Mouse (Mus musculus) erythroid progenitor cell, adult 5-6 weeks (primary cell): Measurements from ENCODE around the gene Hist1h3d. TPM values are rescaled to one million over a fixed set of nuclear protein-coding genes. Genes with fewer than 3 reads are reported as not detected.
"Not testable (repeated sequence)": the region's sequence is repeated elsewhere in the genome, so short reads cannot be mapped to it uniquely, and the experiment has no call there.

ENCODE experiments used
- ATAC-seq: replicated peaks from 2 replicates; pipeline ENCODE4 v1.8.0; 2016; ENCODE audit warnings: moderate number of reproducible peaks, mild to moderate bottlenecking, moderate TSS enrichment, inconsistent platforms; ENCODE audit not compliant: poor library complexity, low FRiP score, severe bottlenecking
- total RNA-seq, 2 experiments: library from RNA; stranded (forward) in 1 of 2; stranded (reverse) in 1 of 2; fragments of 150-400 nt in 1 of 2; fragments of 186-747, 209-891 nt in 1 of 2; gene quantifications; 2 replicates each; pipeline versions ENCODE4 v1.2.3 to v1.2.4; 2015 to 2017; ENCODE audit warnings: low replicate concordance in 2 of 2

Hist1h3d gene
- total RNA-seq (2015; ENCODE audit: low replicate concordance) (379 and 393 TPM in 2 replicates), total RNA-seq (2017; ENCODE audit: low replicate concordance) (236 and 363 TPM in 2 replicates)

- ATAC-seq, result peak; percentile 55
Observed at GRCm38 (mm10) chr13:23575271-23575851, at the start of gene Hist1h3d. Gene Hist1h3d (plus strand): TSS chr13:23575763.

- no peak for ATAC-seq
Observed at GRCm38 (mm10) chr13:23525901-23526300, 49.7 kb upstream of the Hist1h3d start.

GRCm38 (mm10) chr13:23526312-23526711, 49.3 kb upstream of the Hist1h3d start:
- peak; percentile 36; the same call in 1 of the 2 replicates for ATAC-seq

GRCm38 (mm10) chr13:23529005-23529404, 46.6 kb upstream of the Hist1h3d start:
- no peak for ATAC-seq

GRCm38 (mm10) chr13:23529480-23530165, 45.9 kb upstream of the Hist1h3d start:
- no peak for ATAC-seq

- ATAC-seq, result no peak
Observed at GRCm38 (mm10) chr13:23530181-23530900, 45.2 kb upstream of the Hist1h3d start.

GRCm38 (mm10) chr13:23530901-23531875, 44.4 kb upstream of the Hist1h3d start, which contains the start of gene Hist1h4h:
Gene Hist1h4h (plus strand): TSS chr13:23531050.
- ATAC-seq, result peak; percentile 50

- no peak for ATAC-seq
Observed at GRCm38 (mm10) chr13:23532262-23533075, 43.1 kb upstream of the Hist1h3d start.

- ATAC-seq, result peak; percentile 47
Observed at GRCm38 (mm10) chr13:23533560-23534367, 41.8 kb upstream of the Hist1h3d start, which contains the start of gene Hist1h2af. Gene Hist1h2af (plus strand): TSS chr13:23533906.

GRCm38 (mm10) chr13:23534368-23535131, 41.0 kb upstream of the Hist1h3d start:
- peak; percentile 23 for ATAC-seq

GRCm38 (mm10) chr13:23535137-23536075, 40.2 kb upstream of the Hist1h3d start, which contains the start of gene Hist1h3g:
Gene Hist1h3g (plus strand): TSS chr13:23535422.
- ATAC-seq, result peak; percentile 70

- ATAC-seq, result no peak
Observed at GRCm38 (mm10) chr13:23536076-23536822, 39.3 kb upstream of the Hist1h3d start.

GRCm38 (mm10) chr13:23537006-23537710, 38.4 kb upstream of the Hist1h3d start:
- ATAC-seq, result no peak

- no peak for ATAC-seq
Observed at GRCm38 (mm10) chr13:23538249-23538648, 37.3 kb upstream of the Hist1h3d start.

- not testable (repeated sequence) for ATAC-seq
Observed at GRCm38 (mm10) chr13:23539821-23540220, 35.7 kb upstream of the Hist1h3d start.
